Mouse (Mus musculus): ENCODE measurements around the gene Kantr. TPM values are rescaled to one million over a fixed set of nuclear protein-coding genes. Genes with fewer than 3 reads are reported as not detected.

Kantr gene
- polyA plus RNA-seq, 1 experiment = 0.23 TPM

- TF ChIP-seq GATA1 (IDR thresholded peaks at IDR 0.05; ENCODE audit: borderline replicate concordance, low read length) (no peak), FLI1 (IDR thresholded peaks at IDR 0.05; ENCODE audit: low read length) (no peak)
- Histone ChIP-seq H3K4me1 (peaks cover 18% of the 10 kb centered on the region), H3K4me3 (replicated peaks) (no peak overlapping the region), H3K36me3 (replicated peaks; ENCODE audit: low read length) (no peaks in the 10 kb centered on the region), H3K9me3 (peaks cover 6% of the 10 kb centered on the region; the same call in 1 of the 2 replicates), H3K27me3 (replicated peaks) (no peaks in the 10 kb centered on the region)
Measured at GRCm38 (mm10) chrX:152284746-152285145, 42.5 kb downstream of the Kantr start.

DNA sequence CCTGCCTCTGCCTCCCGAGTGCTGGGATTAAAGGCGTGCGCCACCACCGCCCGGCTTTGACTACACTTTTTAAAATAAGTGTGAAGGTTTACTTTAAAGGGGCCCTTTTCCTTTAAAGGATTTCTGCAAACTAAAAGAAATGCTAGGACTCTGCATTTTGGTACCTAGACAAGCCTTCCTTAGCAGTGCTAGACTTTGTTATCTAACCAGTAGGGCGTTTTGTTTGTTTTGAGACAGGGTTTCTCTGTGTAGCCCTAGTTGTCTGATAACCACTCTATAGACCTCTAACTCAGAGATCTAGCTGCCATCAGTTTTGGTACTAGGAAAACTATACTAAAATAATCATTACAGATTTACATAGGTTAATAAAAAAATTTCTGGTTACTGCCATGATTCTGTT, 47.9 kb downstream of the Kantr start:
- TF ChIP-seq FLI1 (IDR thresholded peaks at IDR 0.05; ENCODE audit: low read length) (no peak), GATA1 (IDR thresholded peaks at IDR 0.05; ENCODE audit: borderline replicate concordance, low read length) (no peak)
- Histone ChIP-seq H3K9me3 (no peaks in the 10 kb centered on the region), H3K4me3 (replicated peaks) (no peak overlapping the region), H3K4me1 (peaks cover 11% of the 10 kb centered on the region), H3K27me3 (replicated peaks) (no peaks in the 10 kb centered on the region), H3K36me3 (replicated peaks; ENCODE audit: low read length) (peaks cover 39% of the 10 kb centered on the region)

GRCm38 (mm10) chrX:152271189-152271588, 56.1 kb downstream of the Kantr start:
- TF ChIP-seq GATA1 (IDR thresholded peaks at IDR 0.05; ENCODE audit: borderline replicate concordance, low read length) (no peak), FLI1 (IDR thresholded peaks at IDR 0.05; ENCODE audit: low read length) (no peak)

More at GRCm38 (mm10) chrX:152271189-152271588, 56.1 kb downstream of the Kantr start:
- Histone ChIP-seq H3K4me3 (replicated peaks) (no peak overlapping the region), H3K9me3 (no peaks in the 10 kb centered on the region), H3K36me3 (replicated peaks; ENCODE audit: low read length) (peaks cover 99% of the 10 kb centered on the region), H3K27me3 (replicated peaks) (no peaks in the 10 kb centered on the region), H3K4me1 (peaks cover 14% of the 10 kb centered on the region)

Other genes with a start within 250 kb of the Kantr start
- gene Iqsec2, start 183.2 kb downstream of the Kantr start, polyA plus RNA-seq (2012; ENCODE audit: insufficient read depth, low replicate concordance) = 7.4 and 8.8 TPM in 2 replicates
- gene Kdm5c, start 94.5 kb downstream of the Kantr start, polyA plus RNA-seq (2012; ENCODE audit: insufficient read depth, low replicate concordance) = 42.5 and 70.8 TPM in 2 replicates
- gene Tspyl2, start 14.9 kb upstream of the Kantr start, polyA plus RNA-seq (2012; ENCODE audit: insufficient read depth, low replicate concordance) = 13.1 and 18.0 TPM in 2 replicates
- not detected in 2 replicates for gene Gpr173, start 41.2 kb upstream of the Kantr start, polyA plus RNA-seq (2012; ENCODE audit: insufficient read depth, low replicate concordance)
- gene Cldn34a, start 235.8 kb upstream of the Kantr start, polyA plus RNA-seq (2012; ENCODE audit: insufficient read depth, low replicate concordance) = not detected in 2 replicates

All from megakaryocyte, embryonic 14.5 days (primary cell).